Comparison of ENCODE assay signal across 9 mouse cellular contexts in genomic region chr12:86835899-86836298, GRCm38 (mm10). TPM values are rescaled to one million over a fixed set of nuclear protein-coding genes. Genes with fewer than 3 reads are reported as not detected.
DNase-seq lines count a peak whose midpoint lies in the region; ATAC-seq and TF ChIP-seq lines count a peak whose summit lies in the region.
"Had no signal": no experiment of that assay in that cellular context is flagged by ENCODE, and none has a peak within 500 bp of the region (broad histone marks: within the 10 kb centered on the region; RNA-seq: fewer than 3 reads in every experiment).

No protein-coding gene starts in this region.

- no peak for ATAC-seq in kidney, embryonic 15.5 days (replicated peaks; ENCODE audit: low FRiP score)
- ATAC-seq in stomach, postnatal 0 days (ENCODE audit: low FRiP score, low TSS enrichment) = no peak
- ATAC-seq: Patski had no signal

- no peaks in the 10 kb centered on the region for H3K27me3 ChIP-seq in kidney, embryonic 15.5 days
- H3K27me3 ChIP-seq in stomach, postnatal 0 days (ENCODE audit: control insufficient read depth, insufficient read depth, low read length) = no peaks in the 10 kb centered on the region
- H3K27me3 ChIP-seq: Patski had no signal

- no peak overlapping the region for H3K4me2 ChIP-seq in kidney, embryonic 15.5 days
- H3K4me2 ChIP-seq in stomach, postnatal 0 days (replicated peaks; ENCODE audit: low read depth) = peak overlapping the region; percentile 37; the same call in 1 of the 2 replicates

- H3K9ac ChIP-seq in kidney, embryonic 15.5 days = no peak overlapping the region
- no peak overlapping the region for H3K9ac ChIP-seq in stomach, postnatal 0 days (ENCODE audit: low read length)

- H3K4me3 ChIP-seq in kidney, embryonic 15.5 days (replicated peaks) = no peak overlapping the region
- H3K4me3 ChIP-seq in stomach, postnatal 0 days (ENCODE audit: low read depth, low read length) = no peak overlapping the region

- TF ChIP-seq EP300 in stomach, postnatal 0 days (optimal IDR thresholded peaks at IDR 0.05) = no peak

- 68% methylated on average over 3 of the region's 3 CpGs for WGBS in kidney, embryonic 15.5 days
- 76% methylated on average over 3 of the region's 3 CpGs for WGBS in stomach, postnatal 0 days

- no peaks in the 10 kb centered on the region for H3K9me3 ChIP-seq in kidney, embryonic 15.5 days (replicated peaks)
- no peaks in the 10 kb centered on the region for H3K9me3 ChIP-seq in stomach, postnatal 0 days (ENCODE audit: control insufficient read depth, low read length)

- DNase-seq in kidney, postnatal 10 days = no peak
- DNase-seq in thymus, postnatal 14 days = peak; percentile 54
- no peak for DNase-seq in thymus, adult 18-20 months
- DNase-seq in induced T-regulatory cell, adult 2 months (ENCODE audit: low read depth) = peak; percentile 77
- DNase-seq in stomach, postnatal 0 days (ENCODE audit: low spot score) = no peak
- no peak for DNase-seq in cerebellum, postnatal 4 days (ENCODE audit: low spot score in 2 of 2)
- no peak for DNase-seq in layer of hippocampus, postnatal 10 days (ENCODE audit: low spot score in 2 of 2)

- H3K36me3 ChIP-seq in kidney, embryonic 15.5 days = no peaks in the 10 kb centered on the region
- H3K36me3 ChIP-seq in stomach, postnatal 0 days (ENCODE audit: control insufficient read depth, insufficient read depth, low read length) = no peaks in the 10 kb centered on the region

- peaks cover 60% of the 10 kb centered on the region for H3K4me1 ChIP-seq in kidney, embryonic 15.5 days
- peaks cover 16% of the 10 kb centered on the region for H3K4me1 ChIP-seq in stomach, postnatal 0 days (replicated peaks; ENCODE audit: control insufficient read depth, insufficient read depth)

- TF ChIP-seq CTCF in stomach, postnatal 0 days (IDR thresholded peaks at IDR 0.05; ENCODE audit: low read depth) = no peak

- H3K27ac ChIP-seq in kidney, embryonic 15.5 days = peak overlapping the region; percentile 86
- peak overlapping the region; percentile 88 for H3K27ac ChIP-seq in stomach, postnatal 0 days (replicated peaks)

RNA-seq across cellular contexts. Expression of gene Irf2bpl, which starts 48.7 kb away (rescaled TPM):
- 40.7 and 43.9 TPM in 2 replicates for polyA plus RNA-seq in kidney, embryonic 15.5 days (2015; fragmentation: Nextera tagmentation; extraction: Ambion mirVana)
- polyA plus RNA-seq in stomach, postnatal 0 days (2015; fragmentation: Nextera tagmentation; extraction: Ambion mirVana) = 19.1 and 19.8 TPM in 2 replicates
- 10 to 100 TPM; 77.9 to 81.5 TPM for total RNA-seq in layer of hippocampus, postnatal 10 days (2021)

Comparison
In these comparisons a context has a peak if more than half of its experiments do, and no peak if none do; other contexts are left out.
1. DNase-seq: peak in thymus, postnatal 14 days (single experiment) and induced T-regulatory cell, adult 2 months (single experiment); none in kidney, postnatal 10 days (single experiment), thymus, adult 18-20 months (0 of 2), stomach, postnatal 0 days (single experiment), cerebellum, postnatal 4 days (0 of 2) and layer of hippocampus, postnatal 10 days (0 of 2).